Mouse (Mus musculus): Measurements from ENCODE around the gene Fip1l1. TPM values are rescaled to one million over a fixed set of nuclear protein-coding genes. Genes with fewer than 3 reads are reported as not detected.

Gene Fip1l1
- polyA plus RNA-seq (2015; fragmentation: Nextera tagmentation; extraction: Ambion mirVana): 36.9 and 41.4 TPM in 2 replicates

DNA sequence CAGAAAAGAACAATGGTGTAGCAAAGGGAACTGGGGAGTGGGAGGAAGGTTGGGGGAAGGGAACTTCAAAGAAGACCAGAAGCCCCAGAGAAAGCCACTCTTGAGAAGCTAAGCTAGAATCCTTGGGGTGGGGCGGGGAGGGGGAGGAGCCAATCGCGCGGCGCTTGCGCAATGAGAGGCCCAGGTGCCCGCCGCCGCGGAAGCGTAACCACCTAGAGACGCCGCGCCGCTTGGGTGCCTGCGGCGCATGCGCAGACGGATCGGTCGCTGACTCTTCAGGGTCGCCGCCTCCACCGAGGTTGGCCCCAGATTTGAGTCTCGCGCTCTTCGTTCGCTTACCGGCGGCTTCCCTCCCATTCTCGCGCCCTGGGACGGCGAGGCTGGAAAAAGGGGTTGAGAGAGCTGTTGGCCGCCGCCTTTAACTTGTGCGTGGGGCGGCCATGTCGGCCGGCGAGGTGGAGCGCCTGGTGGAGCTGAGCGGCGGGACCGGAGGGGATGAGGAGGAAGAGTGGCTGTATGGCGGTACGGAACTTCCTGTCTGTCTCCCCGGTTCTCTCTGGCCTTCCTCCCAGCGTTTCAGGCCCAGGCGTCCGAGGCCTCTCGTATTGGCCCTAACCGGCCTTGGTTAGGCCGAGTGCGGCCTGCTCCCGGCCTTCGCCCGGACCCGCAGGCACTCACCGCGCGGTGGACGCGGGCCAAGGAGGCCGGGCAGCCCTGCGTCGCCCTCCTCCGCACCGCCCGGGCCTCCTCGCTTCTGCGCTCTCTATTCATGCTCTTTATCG lies at the start of gene Fip1l1:
TSS of gene Fip1l1 (plus strand) at position 210 of the 782 bp plus-strand sequence.

DNA sequence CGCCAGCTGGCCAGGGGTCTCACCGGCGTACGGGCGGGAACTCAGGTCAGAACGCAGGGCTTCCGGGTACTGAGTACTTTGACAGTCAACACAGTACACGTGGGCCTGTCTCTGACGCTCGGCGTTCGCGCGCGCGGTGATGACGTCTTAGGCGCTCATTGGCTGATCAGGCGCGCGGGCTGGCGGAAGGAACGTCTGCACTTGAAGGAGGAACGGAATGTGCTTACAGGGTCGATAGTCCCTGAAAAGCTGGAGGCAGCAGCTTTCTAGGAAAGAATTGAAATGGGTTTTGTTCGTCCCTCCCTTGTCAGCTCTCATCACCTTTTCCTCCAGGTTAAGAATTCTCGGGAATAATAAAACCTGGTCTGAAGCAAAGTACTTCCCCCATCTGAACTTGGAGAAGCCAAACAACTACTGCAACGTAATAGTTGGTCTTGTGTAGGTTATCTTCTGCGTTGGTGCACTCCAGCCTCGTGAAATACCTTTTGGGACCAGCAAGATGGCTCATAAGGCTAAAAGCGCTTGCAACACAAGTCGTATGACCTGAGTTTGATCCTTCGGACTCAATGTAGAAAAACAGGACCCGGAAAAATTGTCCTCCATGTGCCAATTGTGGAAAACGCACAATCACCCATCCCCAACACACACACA lies 3.5 kb upstream of the Fip1l1 start, which contains the start of gene Scfd2:
TSS of gene Scfd2 (minus strand) at position 130 of the 651 bp plus-strand sequence.

Other genes with a start within 250 kb of the Fip1l1 start
- 33.6 and 35.2 TPM in 2 replicates for gene Scfd2, start 3.7 kb upstream of the Fip1l1 start, polyA plus RNA-seq (2015; fragmentation: Nextera tagmentation; extraction: Ambion mirVana)
- gene Lnx1, start 167.5 kb downstream of the Fip1l1 start, polyA plus RNA-seq (2015; fragmentation: Nextera tagmentation; extraction: Ambion mirVana): 0.27 and 0.54 TPM in 2 replicates